Mouse (Mus musculus): ENCODE measurements around the gene Nacc2. TPM values are rescaled to one million over a fixed set of nuclear protein-coding genes. Genes with fewer than 3 reads are reported as not detected.

The Nacc2 gene
- polyA plus RNA-seq, 1 experiment from 2014 or later: 16.5 TPM

DNA sequence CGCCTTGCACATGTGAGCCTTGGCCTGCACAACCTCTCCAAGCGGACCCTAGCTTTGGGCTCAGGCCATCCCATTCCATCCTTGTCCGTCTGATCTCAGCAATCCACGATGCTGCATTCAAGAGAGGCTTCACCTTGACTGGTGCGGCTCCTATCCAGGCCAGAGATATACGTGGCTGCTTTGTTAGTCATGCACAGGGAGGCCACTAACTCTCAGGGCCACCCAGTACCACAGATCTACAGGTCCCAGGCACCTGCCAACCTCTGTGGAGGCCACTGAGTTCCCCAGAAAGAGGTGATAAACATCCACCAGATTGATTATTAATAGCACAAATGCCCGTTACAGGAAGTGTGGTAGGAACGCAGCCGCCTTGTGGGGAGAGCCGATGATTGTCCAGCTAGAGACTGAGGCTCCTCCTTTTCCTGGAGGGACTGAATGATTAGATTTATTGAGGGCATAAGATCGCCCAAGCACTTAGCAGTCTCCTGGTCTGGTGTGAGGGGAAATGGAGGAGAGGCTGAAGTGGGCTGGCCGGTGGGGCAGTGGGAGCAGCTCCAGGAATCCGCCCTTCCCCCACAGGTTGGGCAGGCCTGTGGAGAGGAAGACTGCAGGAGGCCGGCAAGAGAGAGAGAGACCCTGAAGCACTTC is 81.7 kb downstream of the Nacc2 start:
- no peak overlapping the region for H3K4me3 ChIP-seq (replicated peaks)
- no peaks in the 10 kb centered on the region for H3K36me3 ChIP-seq
- no peak overlapping the region for H3K9ac ChIP-seq
- no peaks in the 10 kb centered on the region for H3K9me3 ChIP-seq
- H3K27me3 ChIP-seq (replicated peaks): 0 out of 2 replicates have a peak, but pooled peaks cover 3% of the 10 kb centered on the region
- WGBS: 36% methylated on average over 14 of the region's 14 CpGs
- no peaks in the 10 kb centered on the region for H3K4me1 ChIP-seq
- peak overlapping the region; percentile 20; the same call in 1 of the 2 replicates for H3K4me2 ChIP-seq
- H3K27ac ChIP-seq: no peak overlapping the region
- 0 out of 2 replicates have a peak, but pooled peaks have one; percentile 28 for ATAC-seq (ENCODE audit: insufficient read depth, low FRiP score, low read depth)

DNA sequence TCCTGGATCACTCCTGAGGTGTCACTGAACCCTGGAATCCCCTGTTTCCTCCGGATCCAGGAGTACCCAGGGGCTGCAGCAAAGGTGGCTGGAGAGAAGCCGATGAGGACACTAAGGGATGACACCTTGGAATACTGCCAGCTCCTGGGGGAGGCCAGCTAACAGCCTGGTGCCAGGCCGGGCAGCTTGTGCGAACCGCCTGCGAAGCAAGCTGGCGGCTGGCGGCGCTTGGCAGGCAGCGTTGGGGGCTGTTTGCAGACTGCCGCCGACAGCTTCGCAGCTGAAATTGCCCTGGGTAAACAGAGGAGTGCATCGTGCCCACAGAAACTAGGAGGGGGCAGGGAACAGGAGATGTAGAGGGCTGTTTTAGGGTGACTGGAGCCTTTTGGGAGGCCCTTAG is 83.1 kb downstream of the Nacc2 start:
- 61% methylated on average over 14 of the region's 14 CpGs for WGBS
- no peak for ATAC-seq (ENCODE audit: insufficient read depth, low FRiP score, low read depth)
- H3K27me3 ChIP-seq (replicated peaks): 0 out of 2 replicates have a peak, but pooled peaks cover 3% of the 10 kb centered on the region

DNA sequence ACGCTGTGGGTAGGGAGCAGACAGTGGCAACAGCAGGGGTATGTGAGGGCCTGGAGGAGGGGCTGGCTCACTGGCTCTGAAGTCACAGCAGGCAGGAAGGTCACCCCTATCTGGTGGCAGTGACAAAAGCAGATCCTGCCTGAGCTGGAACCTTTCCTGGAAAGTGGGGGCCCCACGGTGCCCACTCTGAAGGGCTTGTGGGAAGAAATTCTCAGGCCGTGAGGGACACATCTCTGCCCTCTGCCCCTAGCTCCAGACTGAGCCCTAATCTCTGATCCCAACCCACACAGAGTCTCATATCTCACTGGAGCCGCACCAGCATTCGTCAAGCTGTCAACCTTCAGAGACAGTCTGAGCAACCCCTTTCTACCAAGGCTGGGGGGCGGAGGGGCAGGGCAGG is 85.6 kb downstream of the Nacc2 start:
- peak; percentile 74 for ATAC-seq (ENCODE audit: insufficient read depth, low FRiP score, low read depth)
- no peaks in the 10 kb centered on the region for H3K4me1 ChIP-seq
- H3K9ac ChIP-seq: no peak overlapping the region
- no peaks in the 10 kb centered on the region for H3K36me3 ChIP-seq
- no peak overlapping the region for H3K4me2 ChIP-seq
- H3K9me3 ChIP-seq: no peaks in the 10 kb centered on the region
- WGBS: 30% methylated on average over 6 of the region's 6 CpGs
- H3K27ac ChIP-seq: no peak overlapping the region
- 0 out of 2 replicates have a peak, but pooled peaks cover 3% of the 10 kb centered on the region for H3K27me3 ChIP-seq (replicated peaks)
- H3K4me3 ChIP-seq (replicated peaks): no peak overlapping the region

More for the DNA sequence above, 83.1 kb downstream of the Nacc2 start:
- H3K4me3 ChIP-seq (replicated peaks): no peak overlapping the region
- no peaks in the 10 kb centered on the region for H3K9me3 ChIP-seq
- H3K27ac ChIP-seq: no peak overlapping the region
- no peaks in the 10 kb centered on the region for H3K36me3 ChIP-seq
- H3K4me1 ChIP-seq: no peaks in the 10 kb centered on the region
- no peak overlapping the region for H3K4me2 ChIP-seq
- H3K9ac ChIP-seq: no peak overlapping the region

DNA sequence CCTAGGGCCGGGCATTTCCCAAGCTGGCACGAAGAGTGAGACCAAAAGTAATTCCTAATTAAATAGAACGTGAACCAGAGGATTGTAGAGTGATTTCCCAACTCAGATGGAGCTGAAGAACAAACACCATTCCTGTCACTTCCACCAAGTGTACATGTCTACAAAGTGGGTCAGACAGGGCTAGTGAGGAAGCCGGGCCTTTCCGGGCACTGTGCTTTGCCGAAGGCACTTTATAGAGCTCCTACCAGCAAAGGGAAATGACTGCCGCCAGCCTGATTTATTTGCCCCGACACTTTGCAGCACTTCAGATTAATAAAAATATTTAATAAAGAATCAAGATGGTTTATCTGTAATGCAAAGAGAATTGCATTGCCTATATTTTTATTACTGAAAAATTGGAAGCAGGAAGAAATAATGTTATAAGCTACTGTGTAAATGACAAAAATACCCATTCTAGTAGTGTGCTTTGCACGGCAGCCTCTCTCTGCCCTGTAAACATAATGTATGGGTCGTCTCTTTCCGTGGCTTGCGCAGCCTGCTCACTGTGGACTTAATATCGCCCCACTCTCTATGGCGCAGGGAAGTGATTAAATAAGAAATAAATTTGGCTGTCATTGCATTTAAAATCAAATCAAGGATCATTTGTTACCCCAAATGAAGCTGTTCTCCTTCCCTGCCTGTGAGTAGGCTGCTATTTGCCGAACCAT is 88.5 kb downstream of the Nacc2 start:
- WGBS: 66% methylated on average over 15 of the region's 15 CpGs
- H3K4me1 ChIP-seq: no peaks in the 10 kb centered on the region
- no peaks in the 10 kb centered on the region for H3K27me3 ChIP-seq (replicated peaks)
- ATAC-seq (ENCODE audit: insufficient read depth, low FRiP score, low read depth): no peak
- no peak overlapping the region for H3K9ac ChIP-seq
- H3K4me2 ChIP-seq: no peak overlapping the region
- no peak overlapping the region for H3K27ac ChIP-seq
- no peaks in the 10 kb centered on the region for H3K36me3 ChIP-seq
- H3K9me3 ChIP-seq: no peaks in the 10 kb centered on the region
- no peak overlapping the region for H3K4me3 ChIP-seq (replicated peaks)

DNA sequence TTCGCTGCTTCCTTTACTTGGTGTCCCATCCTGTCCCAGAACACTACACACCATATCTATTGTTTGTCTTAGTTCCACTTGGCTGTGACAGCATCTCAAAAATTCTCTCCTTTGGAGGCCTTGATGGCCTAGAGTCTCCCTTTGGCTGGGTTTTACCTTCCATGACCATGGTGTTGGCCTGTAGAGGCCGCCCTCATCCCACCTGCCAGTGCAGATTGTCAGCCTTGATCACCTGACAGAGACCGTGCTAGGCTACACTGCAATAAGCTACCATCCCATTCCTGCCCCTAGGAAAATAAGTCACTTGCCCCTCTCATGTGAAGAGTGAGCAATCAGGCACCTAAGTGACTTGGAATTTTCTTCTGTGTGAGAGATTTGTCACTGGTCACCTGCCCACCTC is 92.7 kb downstream of the Nacc2 start:
- no peak overlapping the region for H3K4me3 ChIP-seq (replicated peaks)
- no peaks in the 10 kb centered on the region for H3K9me3 ChIP-seq
- 47% methylated on average over 3 of the region's 3 CpGs for WGBS

DNA sequence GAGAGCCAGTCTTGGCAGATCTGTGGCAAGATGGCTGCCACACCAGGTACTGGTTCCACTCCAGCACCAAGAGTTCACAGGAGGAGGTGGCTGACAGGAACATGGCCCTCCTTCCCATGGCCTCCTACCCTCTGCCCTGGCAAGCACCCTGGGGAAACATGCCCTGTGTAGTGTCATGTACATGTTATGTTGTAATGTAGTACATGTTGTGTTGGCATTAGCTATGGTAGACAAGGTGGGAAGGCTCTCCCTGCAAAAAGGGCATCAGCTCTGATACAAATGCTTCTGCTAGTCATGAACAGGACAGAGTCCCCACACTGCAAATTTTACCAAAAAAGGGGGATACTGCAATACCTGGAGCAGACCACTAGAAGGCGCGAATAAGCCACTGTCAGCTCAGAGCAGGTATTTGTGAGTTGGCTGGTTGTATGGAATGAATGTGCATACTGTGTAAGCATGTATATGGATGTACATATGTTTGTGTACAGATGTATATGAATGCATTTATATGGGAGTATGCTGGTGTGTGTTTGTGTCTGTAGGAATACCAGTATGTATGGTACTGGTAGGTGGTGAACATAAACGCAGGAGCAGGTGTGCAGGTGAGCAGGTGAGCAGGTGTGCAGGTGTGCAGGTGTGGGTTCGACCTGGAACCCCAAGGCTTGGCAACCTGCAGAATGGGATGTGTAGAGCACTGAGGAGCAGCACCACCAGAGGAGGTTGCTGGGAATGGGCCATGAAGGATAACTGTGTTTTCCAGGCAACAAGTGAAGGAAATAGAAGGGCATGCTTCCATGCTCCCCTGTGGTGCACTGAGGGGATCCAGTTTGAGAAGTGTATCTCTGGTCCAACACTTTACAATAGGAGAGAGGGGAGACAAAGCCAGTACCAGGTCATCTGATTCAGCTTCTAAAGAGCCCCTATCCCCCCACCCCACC is 98.6 kb downstream of the Nacc2 start:
- H3K27me3 ChIP-seq (replicated peaks): no peaks in the 10 kb centered on the region
- no peak for ATAC-seq (ENCODE audit: insufficient read depth, low FRiP score, low read depth)

More for the DNA sequence above, 92.7 kb downstream of the Nacc2 start:
- no peak for ATAC-seq (ENCODE audit: insufficient read depth, low FRiP score, low read depth)
- H3K4me1 ChIP-seq: no peaks in the 10 kb centered on the region
- no peak overlapping the region for H3K9ac ChIP-seq
- no peak overlapping the region for H3K4me2 ChIP-seq
- H3K27ac ChIP-seq: no peak overlapping the region
- no peaks in the 10 kb centered on the region for H3K27me3 ChIP-seq (replicated peaks)
- no peaks in the 10 kb centered on the region for H3K36me3 ChIP-seq

DNA sequence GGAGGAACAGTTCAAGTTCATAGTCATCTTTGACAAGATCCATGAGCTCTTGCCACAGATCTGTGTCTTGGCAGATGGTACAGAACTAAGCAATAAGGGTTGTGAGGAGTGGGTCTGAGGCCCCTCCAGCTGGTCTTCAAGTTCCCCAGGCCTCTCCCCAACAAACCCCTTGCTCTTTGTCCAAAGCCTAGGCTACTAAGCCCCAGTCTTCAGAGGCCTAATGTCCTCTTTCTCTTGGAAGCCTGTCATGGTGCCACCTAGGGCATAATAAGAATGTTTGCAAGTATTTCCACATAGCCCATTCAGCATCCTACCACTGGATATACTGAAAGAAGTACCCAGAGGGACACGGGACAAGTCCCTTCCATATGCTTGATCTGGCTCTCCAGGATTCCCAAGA is 100.4 kb downstream of the Nacc2 start:
- no peaks in the 10 kb centered on the region for H3K36me3 ChIP-seq
- peaks cover 13% of the 10 kb centered on the region for H3K4me1 ChIP-seq
- H3K4me3 ChIP-seq (replicated peaks): no peak overlapping the region
- no peak overlapping the region for H3K9ac ChIP-seq
- 88% methylated on average over 1 of the region's 1 CpGs for WGBS
- no peak for ATAC-seq (ENCODE audit: insufficient read depth, low FRiP score, low read depth)
- H3K27me3 ChIP-seq (replicated peaks): no peaks in the 10 kb centered on the region
- H3K4me2 ChIP-seq: no peak overlapping the region
- H3K27ac ChIP-seq: no peak overlapping the region
- no peaks in the 10 kb centered on the region for H3K9me3 ChIP-seq

More for the DNA sequence above, 98.6 kb downstream of the Nacc2 start:
- no peaks in the 10 kb centered on the region for H3K36me3 ChIP-seq
- peaks cover 13% of the 10 kb centered on the region for H3K4me1 ChIP-seq
- 34% methylated on average over 4 of the region's 4 CpGs for WGBS
- no peak overlapping the region for H3K4me3 ChIP-seq (replicated peaks)
- H3K4me2 ChIP-seq: no peak overlapping the region
- H3K27ac ChIP-seq: no peak overlapping the region
- H3K9me3 ChIP-seq: no peaks in the 10 kb centered on the region
- H3K9ac ChIP-seq: no peak overlapping the region

DNA sequence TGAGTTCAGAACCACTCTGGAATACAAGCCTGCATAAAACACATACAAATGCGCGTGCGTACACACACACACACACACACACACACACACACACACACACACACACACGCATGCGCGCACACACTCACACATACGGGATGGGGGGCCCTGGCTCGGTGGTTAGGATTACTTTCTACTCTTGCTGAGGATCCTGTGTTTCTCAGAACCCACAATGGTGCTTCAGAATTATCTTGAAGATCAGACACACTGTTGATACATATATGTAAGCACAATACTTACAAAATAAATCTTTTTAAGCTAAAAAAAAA is 100.8 kb downstream of the Nacc2 start:
- Histone ChIP-seq H3K27me3 (replicated peaks) (no peaks in the 10 kb centered on the region), H3K36me3 (no peaks in the 10 kb centered on the region), H3K4me3 (replicated peaks) (peak overlapping the region; percentile 75), H3K4me2 (peak overlapping the region; percentile 86; the same call in 1 of the 2 replicates), H3K27ac (no peak overlapping the region), H3K9me3 (no peaks in the 10 kb centered on the region), H3K9ac (no peak overlapping the region), H3K4me1 (peaks cover 13% of the 10 kb centered on the region)
- WGBS: 83% methylated on average over 8 of the region's 8 CpGs
- ATAC-seq (ENCODE audit: insufficient read depth, low FRiP score, low read depth): no peak

DNA sequence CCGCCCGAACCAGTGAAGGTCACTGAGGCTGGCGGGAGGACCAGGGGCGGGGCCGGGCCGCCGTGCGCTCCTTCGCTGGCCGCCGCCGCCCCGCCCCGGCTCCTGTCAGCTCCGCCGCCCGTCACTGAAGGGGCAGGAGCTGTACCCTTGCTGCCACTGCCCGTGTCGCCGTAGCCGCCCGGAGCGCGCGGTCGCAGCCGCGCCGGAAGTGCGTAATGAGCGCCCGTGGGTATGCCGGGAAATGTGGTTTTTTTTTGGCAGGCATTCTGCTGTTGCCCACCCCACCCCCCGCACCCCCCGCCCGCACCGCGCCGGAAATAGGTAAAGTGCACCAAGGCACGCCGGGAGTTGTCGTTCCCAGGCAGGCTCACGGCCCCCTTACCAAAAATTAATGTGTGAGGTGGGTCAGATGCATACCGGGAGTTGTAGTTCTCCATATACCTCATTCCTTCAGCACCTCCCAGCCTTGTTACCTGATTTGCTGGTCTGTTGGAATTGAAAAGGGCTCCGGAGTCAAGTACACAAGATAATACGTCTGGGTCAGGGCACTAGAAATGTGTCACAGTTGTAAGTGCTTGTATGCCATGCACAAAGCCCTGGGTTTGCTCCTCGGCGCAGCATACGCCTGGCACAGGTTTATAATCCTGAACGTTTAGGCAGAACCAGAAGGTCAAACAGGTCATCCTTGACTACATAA is 101.3 kb downstream of the Nacc2 start, which contains the start of gene Ubac1:
Gene Ubac1 (minus strand): TSS at position 187 of the 697 bp plus-strand sequence.
- Histone ChIP-seq H3K36me3 (no peaks in the 10 kb centered on the region; the same call in 1 of the 2 replicates), H3K27ac (peak within 1 kb of the TSS; percentile 91), H3K4me3 (replicated peaks) (peak within 1 kb of the TSS; percentile 75), H3K4me2 (peak within 1 kb of the TSS; percentile 86), H3K4me1 (peaks cover 13% of the 10 kb centered on the region), H3K9me3 (no peaks in the 10 kb centered on the region), H3K9ac (peak within 1 kb of the TSS; percentile 85), H3K27me3 (replicated peaks) (no peaks in the 10 kb centered on the region)
- ATAC-seq (ENCODE audit: insufficient read depth, low FRiP score, low read depth): peak; percentile 93
- 10% methylated on average over 32 of the region's 50 CpGs for WGBS

DNA sequence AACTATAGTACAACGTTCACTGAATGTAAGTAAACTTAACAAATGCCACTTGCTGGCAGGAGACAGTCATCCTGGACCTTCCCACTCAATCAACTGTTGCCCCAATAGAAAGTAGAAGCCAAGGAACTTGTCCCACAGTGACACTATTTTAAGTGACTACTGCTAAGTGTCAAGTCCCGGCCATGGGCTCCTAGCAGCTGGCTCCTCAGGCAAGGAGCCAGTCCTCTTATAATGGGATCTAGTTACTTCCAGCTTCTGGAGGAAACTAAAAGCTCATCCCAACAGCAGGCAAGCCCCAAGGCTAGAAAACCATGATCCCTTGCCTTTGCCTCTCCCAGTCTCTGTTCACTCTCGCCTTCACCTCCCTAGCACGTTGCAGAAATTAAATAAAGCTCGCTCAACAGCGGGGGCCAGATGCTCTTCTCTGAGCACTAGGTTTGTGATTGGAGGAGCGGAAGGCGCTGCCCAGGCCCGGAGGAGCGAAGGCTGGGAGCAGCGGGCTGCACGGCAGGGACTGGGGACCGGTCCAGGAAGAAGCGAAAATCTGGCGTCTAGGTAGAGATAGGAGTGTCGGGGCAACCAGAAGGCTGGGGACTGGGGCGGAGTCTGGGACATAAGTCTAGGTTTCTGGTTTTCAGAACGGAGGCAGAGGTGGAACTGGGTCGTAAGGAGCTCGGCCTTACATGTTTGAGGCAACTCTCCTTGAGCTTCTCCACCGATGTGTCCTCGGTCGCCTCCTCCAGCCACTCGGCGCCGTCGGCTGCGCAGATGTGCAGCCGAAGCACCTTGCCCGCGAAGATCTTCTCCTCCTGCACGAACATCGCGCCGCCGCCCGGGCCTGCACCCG is 102.1 kb downstream of the Nacc2 start:
- peak overlapping the region; percentile 85 for H3K9ac ChIP-seq
- peak overlapping the region; percentile 86 for H3K4me2 ChIP-seq
- peak overlapping the region; percentile 75 for H3K4me3 ChIP-seq (replicated peaks)
- no peaks in the 10 kb centered on the region for H3K9me3 ChIP-seq
- peaks cover 13% of the 10 kb centered on the region for H3K4me1 ChIP-seq
- peak; percentile 38 for ATAC-seq (ENCODE audit: insufficient read depth, low FRiP score, low read depth)
- H3K36me3 ChIP-seq: peaks cover under 1% of the 10 kb centered on the region
- H3K27ac ChIP-seq: peak overlapping the region; percentile 91
- 1% methylated on average over 35 of the region's 38 CpGs for WGBS
- H3K27me3 ChIP-seq (replicated peaks): no peaks in the 10 kb centered on the region

Data from stomach, embryonic 15.5 days (tissue).